Mouse (Mus musculus) myocyte (in vitro differentiated cells): Measurements from ENCODE around the gene 1110032F04Rik. TPM values are rescaled to one million over a fixed set of nuclear protein-coding genes. Genes with fewer than 3 reads are reported as not detected.

Experiments
- H3K27me3 ChIP-seq: one replicate; pipeline ENCODE4 v1.6.1; 2011; ENCODE audit not compliant: control insufficient read depth, insufficient read depth, insufficient read length
- H3K36me3 ChIP-seq: one replicate; pipeline ENCODE4 v1.6.1; 2011; ENCODE audit not compliant: control insufficient read depth, insufficient read depth
- H3K4me2 ChIP-seq: one replicate; pipeline ENCODE4 v1.6.1; 2011; ENCODE audit warnings: low read depth, control low read depth
- H3K4me3 ChIP-seq: one replicate; pipeline ENCODE4 v1.5.1; 2011; ENCODE audit warnings: mild to moderate bottlenecking, control low read depth, moderate library complexity
- H3K79me2 ChIP-seq: one replicate; pipeline ENCODE4 v1.6.1; 2011; ENCODE audit not compliant: control insufficient read depth, insufficient read depth
- H3ac ChIP-seq: one replicate; pipeline ENCODE4 v1.6.1; 2011; ENCODE audit not compliant: control insufficient read depth, insufficient read length
- CEBPB ChIP-seq: IDR thresholded peaks from 2 replicates; pipeline ENCODE4 v1.6.1; 2011; ENCODE audit warnings: mild to moderate bottlenecking, moderate library complexity; ENCODE audit not compliant: poor library complexity, insufficient read depth, severe bottlenecking
- E2F4 ChIP-seq: IDR thresholded peaks from one replicate; pipeline ENCODE4 v1.6.1; 2011; ENCODE audit warnings: mild to moderate bottlenecking, control low read depth, moderate library complexity; ENCODE audit not compliant: insufficient read depth
- MAX ChIP-seq: IDR thresholded peaks from one replicate; pipeline ENCODE4 v1.6.1; 2011; ENCODE audit warnings: low read depth, mild to moderate bottlenecking, control low read depth
- MYOD1 ChIP-seq, 3 experiments: IDR thresholded peaks; one replicate each; pipeline ENCODE4 v1.6.1; 2011; ENCODE audit warnings: control low read depth in 2 of 3, low read depth in 2 of 3, mild to moderate bottlenecking in 2 of 3, moderate library complexity in 1 of 3; ENCODE audit not compliant: insufficient read length in 2 of 3, control insufficient read depth in 1 of 3
- MYOG ChIP-seq, 3 experiments: IDR thresholded peaks; one replicate each; pipeline ENCODE4 v1.6.1; 2011; ENCODE audit warnings: control low read depth in 2 of 3, low read depth in 2 of 3, mild to moderate bottlenecking in 2 of 3; ENCODE audit not compliant: insufficient read length in 2 of 3, control insufficient read depth in 1 of 3, insufficient read depth in 1 of 3
- POLR2A ChIP-seq: IDR thresholded peaks from one replicate; pipeline ENCODE4 v1.6.1; 2011; ENCODE audit warnings: low read depth, mild to moderate bottlenecking, control low read depth, moderate library complexity; ENCODE audit not compliant: insufficient read length
- POLR2AphosphoS2 ChIP-seq: IDR thresholded peaks from one replicate; pipeline ENCODE4 v1.6.1; 2011; ENCODE audit warnings: low read depth, control low read depth; ENCODE audit not compliant: insufficient read length
- REST ChIP-seq: IDR thresholded peaks from one replicate; pipeline ENCODE4 v1.6.1; 2011; ENCODE audit warnings: mild to moderate bottlenecking, control low read depth, moderate library complexity; ENCODE audit not compliant: insufficient read depth, insufficient read length
- SRF ChIP-seq: IDR thresholded peaks from one replicate; pipeline ENCODE4 v1.6.1; 2011; ENCODE audit warnings: low read depth; ENCODE audit not compliant: control insufficient read depth, insufficient read length
- TCF12 ChIP-seq: IDR thresholded peaks from one replicate; pipeline ENCODE4 v1.6.1; 2011; ENCODE audit warnings: mild to moderate bottlenecking, control low read depth; ENCODE audit not compliant: poor library complexity, insufficient read depth, severe bottlenecking
- TCF3 ChIP-seq: IDR thresholded peaks from one replicate; pipeline ENCODE4 v1.6.1; 2011; ENCODE audit warnings: low read depth, control low read depth; ENCODE audit not compliant: insufficient read length
- USF1 ChIP-seq: IDR thresholded peaks from one replicate; pipeline ENCODE4 v1.6.1; 2011; ENCODE audit warnings: low read depth, mild to moderate bottlenecking, control low read depth, moderate library complexity
- polyA plus RNA-seq: library from polyadenylated mRNA; unstranded; fragments of >200 nt; fragmentation: generic; extraction: Trizol; gene quantifications from one replicate; pipeline ENCODE4 v1.2.1, GENCODE M21; 2012; ENCODE audit warnings: missing spikeins

The 1110032F04Rik gene
- not detected for polyA plus RNA-seq

DNA sequence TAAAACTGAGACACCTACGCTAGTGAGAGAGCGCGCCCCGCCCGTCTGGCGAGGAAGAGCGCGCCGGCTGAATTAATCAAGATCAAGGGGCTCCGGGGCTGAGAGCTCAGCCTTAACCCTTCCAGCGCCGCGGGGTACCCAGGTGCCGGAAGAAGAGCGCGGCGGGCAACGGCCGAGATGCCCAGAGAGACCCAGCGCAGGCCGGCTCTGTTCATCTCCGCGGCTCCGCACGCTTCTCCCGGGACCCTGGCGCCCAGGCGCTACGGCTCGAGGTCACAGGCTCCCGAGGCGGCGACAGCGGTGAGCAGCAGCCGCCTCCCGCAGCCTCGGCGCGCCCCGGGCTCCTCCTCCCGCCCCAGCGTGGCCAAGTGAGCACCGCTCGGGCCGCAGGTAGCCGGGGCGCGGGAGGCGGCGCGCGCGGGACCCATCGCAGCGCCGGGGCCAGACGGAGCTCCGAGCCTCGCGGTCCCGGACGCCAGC is at the start of gene 1110032F04Rik:
Gene 1110032F04Rik, plus strand, starts transcription at position 376 of the 480 bp plus-strand sequence.
- Histone ChIP-seq H3ac (no peak within 1 kb of the TSS), H3K4me3 (no peak within 1 kb of the TSS), H3K79me2 (no peaks in the 10 kb centered on the region), H3K4me2 (no peak within 1 kb of the TSS), H3K36me3 (no peaks in the 10 kb centered on the region), H3K27me3 (peaks cover 21% of the 10 kb centered on the region)
- no peak for TF ChIP-seq MAX
- no peak for TF ChIP-seq TCF3
- TF ChIP-seq POLR2AphosphoS2, result no peak
- no peak for TF ChIP-seq MYOD1 (IDR thresholded peaks at IDR 0.05; ENCODE audit: control insufficient read depth in 1 of 3, insufficient read length in 2 of 3, low read depth in 2 of 3)
- no peak for TF ChIP-seq MYOG (IDR thresholded peaks at IDR 0.05; ENCODE audit: control insufficient read depth in 1 of 3, insufficient read depth in 1 of 3, insufficient read length in 2 of 3, low read depth in 2 of 3)
- TF ChIP-seq REST, result no peak
- TF ChIP-seq SRF, result no peak
- TF ChIP-seq POLR2A, result no peak
- no peak for TF ChIP-seq USF1
- no peak for TF ChIP-seq TCF12

DNA sequence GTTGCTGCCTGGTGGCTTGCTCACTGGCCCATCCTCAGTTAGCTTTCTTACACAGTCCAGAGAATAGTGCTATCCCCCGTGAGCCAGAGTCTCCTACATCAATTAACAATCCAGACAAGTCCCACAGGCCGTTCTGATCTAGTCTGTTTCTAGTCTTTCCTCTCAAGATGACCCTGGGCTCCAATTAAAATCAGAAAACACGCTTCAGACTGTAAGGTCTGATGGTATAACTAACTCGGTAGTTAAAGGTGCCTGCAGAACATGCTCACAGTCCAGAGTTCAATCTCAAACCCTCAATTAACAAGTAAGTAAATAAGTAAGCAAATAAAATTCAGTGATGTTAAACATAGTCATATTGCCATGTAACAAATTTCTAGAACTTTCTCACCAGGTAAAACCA is 48.0 kb upstream of the 1110032F04Rik start:
- TF ChIP-seq MYOG (IDR thresholded peaks at IDR 0.05; ENCODE audit: control insufficient read depth in 1 of 3, insufficient read depth in 1 of 3, insufficient read length in 2 of 3, low read depth in 2 of 3) (no peak), TCF12 (no peak)
- no peaks in the 10 kb centered on the region for H3K36me3 ChIP-seq
- H3K4me3 ChIP-seq, result no peak overlapping the region
- no peak overlapping the region for H3ac ChIP-seq
- no peaks in the 10 kb centered on the region for H3K27me3 ChIP-seq
- no peak overlapping the region for H3K4me2 ChIP-seq
- no peaks in the 10 kb centered on the region for H3K79me2 ChIP-seq

DNA sequence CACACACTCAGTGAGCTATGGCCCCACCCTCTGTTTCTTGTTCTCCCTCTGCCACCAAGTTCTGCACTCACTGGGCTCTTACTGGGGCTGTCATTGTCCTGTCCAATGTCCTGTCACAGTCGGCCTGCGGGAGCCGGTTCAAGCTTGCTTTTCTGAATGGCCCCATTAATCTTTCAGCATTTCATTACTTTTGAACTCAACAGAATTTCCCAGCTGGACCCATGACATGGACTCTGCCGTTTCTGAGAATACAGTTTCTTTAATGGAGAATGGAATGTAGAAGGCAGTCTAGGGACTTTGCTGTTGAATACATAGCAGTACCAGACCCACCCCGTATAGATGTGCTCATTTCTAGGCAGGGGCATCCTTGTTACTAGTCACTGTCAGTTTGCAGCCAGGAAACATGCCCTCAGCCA is 47.5 kb upstream of the 1110032F04Rik start:
- TF ChIP-seq USF1, result no peak
- no peak for TF ChIP-seq MYOG (IDR thresholded peaks at IDR 0.05; ENCODE audit: control insufficient read depth in 1 of 3, insufficient read depth in 1 of 3, insufficient read length in 2 of 3, low read depth in 2 of 3)
- no peak for TF ChIP-seq TCF3
- TF ChIP-seq REST, result no peak
- TF ChIP-seq MAX, result no peak
- TF ChIP-seq SRF, result no peak
- TF ChIP-seq CEBPB, result no peak
- no peak for TF ChIP-seq E2F4
- no peak for TF ChIP-seq TCF12
- no peak for TF ChIP-seq POLR2A
- TF ChIP-seq MYOD1 (IDR thresholded peaks at IDR 0.05; ENCODE audit: control insufficient read depth in 1 of 3, insufficient read length in 2 of 3, low read depth in 2 of 3), result no peak
- no peak for TF ChIP-seq POLR2AphosphoS2
- H3K27me3 ChIP-seq, result no peaks in the 10 kb centered on the region
- H3K4me2 ChIP-seq, result no peak overlapping the region
- no peaks in the 10 kb centered on the region for H3K36me3 ChIP-seq
- H3K4me3 ChIP-seq, result no peak overlapping the region
- H3ac ChIP-seq, result no peak overlapping the region
- H3K79me2 ChIP-seq, result no peaks in the 10 kb centered on the region

- H3K27me3 ChIP-seq, result no peaks in the 10 kb centered on the region
- no peaks in the 10 kb centered on the region for H3K79me2 ChIP-seq
- TF ChIP-seq TCF12 (no peak), REST (no peak), TCF3 (no peak)
- no peak overlapping the region for H3ac ChIP-seq
- no peaks in the 10 kb centered on the region for H3K36me3 ChIP-seq
- no peak overlapping the region for H3K4me2 ChIP-seq
- no peak overlapping the region for H3K4me3 ChIP-seq
These were observed 45.3 kb upstream of the 1110032F04Rik start for GRCm38 (mm10) chr3:68823876-68824764.

GRCm38 (mm10) chr3:68824765-68825090 is 44.7 kb upstream of the 1110032F04Rik start:
- H3ac ChIP-seq, result no peak overlapping the region
- no peaks in the 10 kb centered on the region for H3K79me2 ChIP-seq
- no peak overlapping the region for H3K4me3 ChIP-seq
- no peaks in the 10 kb centered on the region for H3K27me3 ChIP-seq
- no peaks in the 10 kb centered on the region for H3K36me3 ChIP-seq
- TF ChIP-seq TCF12 (no peak), TCF3 (no peak), CEBPB (no peak), E2F4 (no peak), POLR2AphosphoS2 (no peak), POLR2A (no peak), MYOG (IDR thresholded peaks at IDR 0.05; ENCODE audit: control insufficient read depth in 1 of 3, insufficient read depth in 1 of 3, insufficient read length in 2 of 3, low read depth in 2 of 3) (no peak), MYOD1 (IDR thresholded peaks at IDR 0.05; ENCODE audit: control insufficient read depth in 1 of 3, insufficient read length in 2 of 3, low read depth in 2 of 3) (no peak), MAX (no peak), SRF (no peak), REST (no peak), USF1 (no peak)
- no peak overlapping the region for H3K4me2 ChIP-seq
